Mouse (Mus musculus) kidney, adult 18-20 months (tissue): ENCODE measurements around the gene Sorl1.

Experiments used
- DNase-seq: peaks from one replicate; pipeline ENCODE4 v3.0.0; 2021

The Sorl1 gene

DNA sequence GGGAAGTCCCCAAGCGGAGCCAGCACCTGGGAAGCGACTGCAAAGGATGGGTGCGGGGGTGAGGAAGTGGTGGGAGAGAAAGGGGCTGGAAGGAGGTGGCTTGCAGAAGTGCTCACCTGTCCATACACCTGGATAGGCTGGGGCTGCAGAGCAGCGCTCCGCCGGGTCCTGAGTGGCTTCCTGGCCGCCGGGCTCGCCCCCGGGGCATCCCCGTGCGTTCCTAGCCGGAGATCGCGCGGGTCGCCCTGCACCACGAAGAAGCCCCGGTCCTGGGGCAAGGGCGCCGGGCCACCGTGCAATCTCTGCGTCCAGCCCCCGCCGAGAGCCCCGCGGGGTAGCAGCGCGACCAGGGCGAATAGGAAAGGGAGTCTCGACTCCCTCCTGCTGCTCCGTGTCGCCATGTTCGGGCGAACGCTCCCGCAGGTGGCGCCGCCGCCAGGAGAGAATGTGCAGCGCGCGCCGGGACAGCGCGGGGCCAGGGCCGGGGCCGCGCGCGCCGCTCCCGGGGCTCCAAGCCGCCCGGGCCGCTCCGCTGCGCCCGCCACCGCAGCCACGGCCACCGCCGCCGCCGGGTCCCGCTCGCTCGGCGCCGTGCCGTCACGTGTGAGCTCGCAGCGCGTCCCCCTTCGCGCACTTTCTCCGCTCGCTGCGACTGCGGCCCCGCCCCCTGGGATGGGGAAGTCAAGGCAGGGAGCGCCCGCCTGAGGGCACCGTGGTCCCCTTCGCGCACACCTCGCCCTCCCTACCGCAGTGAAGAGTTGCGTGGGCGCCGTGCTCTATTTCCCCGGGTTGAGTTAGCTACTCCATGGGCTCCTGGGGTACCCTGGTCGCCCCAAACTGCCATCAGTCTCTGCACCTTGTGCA is at the start of gene Sorl1:
Gene Sorl1 (minus strand): TSS at position 585 of the 864 bp plus-strand sequence.
- DNase-seq: peak; percentile 85

DNA sequence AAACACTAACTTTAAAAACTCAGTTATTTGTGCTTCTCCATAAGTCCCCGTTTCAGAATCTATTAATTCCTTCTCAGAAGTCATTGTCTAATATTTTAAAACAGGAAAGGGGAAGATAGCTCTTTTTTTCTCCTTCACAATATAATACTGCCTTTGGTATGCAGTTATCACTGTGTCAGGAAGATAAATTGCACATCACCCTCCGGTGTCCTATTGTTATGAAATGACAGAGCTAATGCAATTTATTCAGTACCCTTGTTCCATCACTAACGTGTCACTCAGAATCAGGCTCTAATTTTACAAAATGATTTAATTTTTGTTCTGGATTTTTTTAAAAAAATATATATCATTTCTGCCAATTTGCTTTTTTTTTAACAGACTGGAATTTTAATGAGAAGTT is 49.7 kb upstream of the Sorl1 start:
- DNase-seq: no peak

DNA sequence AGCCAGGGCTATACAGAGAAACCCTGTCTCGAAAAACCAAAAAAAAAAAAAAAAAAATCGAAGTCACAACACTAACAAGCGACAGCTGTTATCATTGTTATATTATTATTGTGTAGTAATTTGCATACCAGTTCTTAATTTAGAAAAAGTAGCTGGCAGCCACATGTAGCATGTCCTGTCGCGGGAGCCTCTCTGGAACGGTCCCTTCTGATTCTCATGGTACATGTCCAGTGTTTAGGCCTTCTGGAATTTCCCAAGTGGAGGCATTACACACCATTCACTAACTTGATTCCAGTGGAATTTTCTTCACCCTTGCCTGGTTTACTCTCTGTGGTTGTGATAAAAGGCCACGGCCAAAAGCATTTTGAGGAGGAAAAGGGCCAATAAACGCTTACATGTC is 45.4 kb upstream of the Sorl1 start:
- DNase-seq: no peak

DNA sequence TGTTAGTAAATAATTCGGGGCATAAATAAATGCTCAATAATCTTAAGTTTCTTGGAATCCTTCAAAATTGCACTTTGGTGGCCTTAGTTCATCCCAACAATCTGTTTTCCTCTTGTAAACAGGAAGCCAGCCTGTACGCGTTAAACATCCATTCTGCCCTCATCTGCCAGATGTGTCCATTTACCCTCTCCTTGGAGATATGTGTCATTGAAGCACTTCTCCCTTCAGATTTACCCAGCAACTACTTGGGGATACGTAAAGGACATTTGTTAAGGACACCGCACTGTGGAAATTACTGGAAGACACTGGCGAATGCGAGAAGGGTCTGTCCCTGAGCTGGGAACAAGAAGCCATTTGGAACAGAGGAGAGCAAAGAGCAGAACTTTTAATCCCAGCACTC is 44.9 kb upstream of the Sorl1 start:
- DNase-seq: no peak

DNA sequence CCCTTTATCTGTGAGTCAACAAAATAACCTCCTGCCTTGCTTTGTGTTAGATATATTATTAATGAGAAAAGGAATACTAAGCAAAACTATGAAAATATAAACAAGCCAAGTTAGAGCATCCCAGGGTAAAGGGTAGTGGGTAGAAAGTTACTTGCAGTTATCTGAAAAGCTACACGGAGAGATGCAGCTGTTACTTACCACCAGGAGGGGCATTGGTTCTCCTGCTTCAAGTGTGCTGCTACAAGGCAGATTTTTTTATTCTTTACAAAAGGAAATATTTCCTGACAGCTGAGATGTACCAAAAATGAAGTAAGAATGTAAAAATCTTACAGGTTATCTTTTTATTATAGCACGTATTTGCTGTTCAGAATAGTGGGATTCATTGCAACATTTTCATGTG is 40.8 kb upstream of the Sorl1 start:
- no peak for DNase-seq

DNA sequence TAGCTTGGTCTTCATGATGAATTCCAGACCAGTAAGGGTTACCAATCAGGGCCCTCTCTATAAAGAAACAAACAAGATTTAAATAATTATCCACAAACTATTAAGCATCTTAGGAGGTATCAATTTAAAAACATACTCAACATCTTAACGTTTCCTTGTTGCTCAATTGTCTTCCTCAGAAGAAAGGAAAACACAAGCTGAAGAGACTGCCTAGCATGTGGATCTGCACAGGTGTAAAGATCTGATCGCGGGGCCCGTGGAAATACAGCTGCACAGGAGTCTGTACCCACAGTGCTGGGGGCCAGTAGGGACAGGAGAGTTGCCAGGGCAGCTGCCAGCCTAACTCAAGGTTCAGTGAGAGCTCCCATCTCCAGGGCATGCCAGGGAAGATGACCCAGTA is 38.9 kb upstream of the Sorl1 start:
- no peak for DNase-seq

DNA sequence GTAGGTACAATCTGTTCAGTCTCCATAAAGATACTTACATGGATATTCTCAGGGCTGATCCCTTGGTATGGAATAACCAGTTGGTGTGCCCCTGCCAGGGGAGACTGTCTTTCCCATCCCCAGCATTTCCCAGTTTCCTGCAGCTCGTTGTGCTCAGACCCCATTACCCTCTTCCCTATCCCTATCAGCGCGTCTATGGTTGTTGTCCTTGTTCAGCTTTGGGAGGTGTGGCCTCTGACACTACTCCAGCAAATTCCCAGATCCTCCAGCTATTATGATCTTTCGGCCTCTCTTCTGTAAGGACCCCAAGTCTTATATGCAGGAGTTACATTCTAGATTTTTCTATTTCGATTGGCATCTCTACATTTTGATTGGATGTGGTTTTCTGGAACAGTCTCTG is 35.3 kb upstream of the Sorl1 start:
- DNase-seq: no peak

DNA sequence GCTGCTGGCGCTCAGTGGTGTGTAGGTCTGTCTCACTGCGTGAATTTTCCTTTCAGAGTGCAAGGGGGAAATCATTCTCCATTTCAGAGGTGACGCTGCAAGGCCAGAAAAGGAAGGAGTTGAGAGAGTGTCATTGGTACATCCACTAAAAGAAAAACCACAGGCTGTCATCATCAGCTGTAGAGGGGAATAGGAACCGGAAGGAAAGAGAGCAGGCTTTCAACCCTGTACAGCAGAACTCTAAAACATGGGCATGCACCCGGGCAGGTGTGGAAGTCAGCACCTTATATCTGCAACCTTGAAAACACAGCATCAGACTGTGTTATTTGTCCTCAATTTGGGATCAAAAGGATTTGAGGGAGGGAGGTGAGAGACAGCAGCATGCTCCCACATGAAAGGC is 34.6 kb upstream of the Sorl1 start:
- no peak for DNase-seq

DNA sequence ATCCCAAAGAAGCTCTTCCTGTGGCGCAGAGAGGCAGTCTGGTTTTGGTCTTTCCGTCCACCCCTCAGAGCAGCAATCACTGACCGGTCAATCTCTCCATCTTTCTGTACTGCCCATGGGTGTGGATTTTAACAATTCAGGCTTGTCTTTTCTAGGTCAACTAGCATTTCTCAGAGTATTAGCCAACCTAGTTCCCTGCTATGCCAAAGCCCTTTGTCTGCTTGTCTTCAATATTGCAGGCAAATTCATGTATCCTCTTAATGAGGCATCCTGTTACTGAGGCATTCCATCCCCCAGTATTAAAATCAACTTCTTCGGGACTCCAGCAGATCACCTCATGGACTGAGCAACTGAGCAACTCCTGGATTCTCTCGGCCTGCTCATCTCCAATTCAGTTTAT is 33.9 kb upstream of the Sorl1 start:
- no peak for DNase-seq

DNA sequence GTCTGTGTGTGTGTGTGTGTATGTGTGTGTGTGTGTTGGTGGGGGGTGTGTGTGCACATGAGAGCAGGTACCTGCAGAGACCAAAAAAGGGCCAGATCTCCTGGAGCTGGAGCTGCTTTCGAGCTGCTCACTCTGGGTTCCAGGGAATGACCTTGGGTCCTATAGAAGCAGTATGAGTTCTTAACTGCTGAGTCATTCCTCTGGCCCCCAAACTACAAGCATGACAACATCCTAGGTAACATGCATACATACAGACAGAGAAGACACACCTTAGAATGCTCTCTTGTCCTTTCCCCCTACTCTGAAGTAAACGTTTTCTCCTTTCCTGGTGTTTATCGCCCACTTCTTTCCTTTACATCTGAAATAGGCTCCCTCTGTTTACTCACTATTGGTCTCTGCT is 32.5 kb upstream of the Sorl1 start:
- no peak for DNase-seq

DNA sequence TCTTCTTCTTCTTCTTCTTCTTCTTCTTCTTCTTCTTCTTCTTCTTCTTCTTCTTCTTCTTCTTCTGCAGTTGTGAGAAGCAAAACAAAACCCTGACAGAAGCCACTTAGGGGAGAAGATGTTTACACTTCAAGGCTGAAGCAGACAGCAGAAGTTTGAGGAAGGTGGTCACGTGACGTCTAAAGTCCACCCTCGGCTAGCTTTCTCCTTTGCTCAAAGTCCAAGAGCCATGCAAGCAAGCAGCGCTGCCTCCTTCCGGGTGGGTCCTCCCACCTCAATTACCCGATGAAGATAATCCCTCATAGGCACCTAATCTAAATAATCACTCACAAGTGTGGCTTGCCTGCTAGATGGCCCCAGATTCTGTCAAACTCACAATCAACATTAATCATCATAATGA is 30.6 kb upstream of the Sorl1 start:
- DNase-seq: peak; percentile 58

DNA sequence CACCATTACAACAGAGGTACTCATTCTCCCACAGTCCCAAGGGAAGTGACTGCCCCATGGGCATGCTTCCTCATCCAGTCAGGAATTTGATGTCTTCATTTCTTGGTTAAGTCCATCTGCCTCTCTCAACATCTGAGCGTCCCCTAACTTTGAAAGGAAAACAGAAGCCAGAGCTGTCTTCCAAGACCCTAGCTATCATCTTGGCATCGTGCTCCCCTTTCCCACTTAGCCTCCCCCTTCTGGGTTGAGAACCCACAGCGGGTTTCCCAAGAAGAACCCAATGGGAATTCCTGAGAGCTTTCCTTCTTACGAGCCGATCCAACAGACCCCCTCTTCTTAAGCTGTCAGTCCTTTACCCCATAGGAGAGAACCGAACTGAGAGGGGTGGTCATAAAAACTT is 24.7 kb upstream of the Sorl1 start:
- no peak for DNase-seq

DNA sequence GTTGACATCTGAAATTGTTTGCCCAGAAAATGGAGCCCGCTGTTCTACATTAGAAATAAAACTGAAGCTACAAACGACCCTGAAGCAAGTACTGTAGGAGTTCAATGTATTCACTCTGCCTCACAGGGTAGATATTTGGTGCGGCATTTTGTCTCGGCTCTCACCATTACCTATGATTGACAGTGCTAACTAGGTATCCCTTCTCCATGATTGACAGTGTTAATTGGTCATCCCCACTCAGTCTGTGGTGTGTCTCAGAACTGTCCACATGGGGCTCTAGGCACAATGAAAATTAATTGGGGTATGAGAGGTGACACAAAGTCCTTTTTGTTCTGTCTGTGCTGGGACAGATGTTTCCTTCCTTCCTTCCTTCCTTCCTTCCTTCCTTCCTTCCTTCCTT is 23.9 kb upstream of the Sorl1 start:
- DNase-seq: no peak

DNA sequence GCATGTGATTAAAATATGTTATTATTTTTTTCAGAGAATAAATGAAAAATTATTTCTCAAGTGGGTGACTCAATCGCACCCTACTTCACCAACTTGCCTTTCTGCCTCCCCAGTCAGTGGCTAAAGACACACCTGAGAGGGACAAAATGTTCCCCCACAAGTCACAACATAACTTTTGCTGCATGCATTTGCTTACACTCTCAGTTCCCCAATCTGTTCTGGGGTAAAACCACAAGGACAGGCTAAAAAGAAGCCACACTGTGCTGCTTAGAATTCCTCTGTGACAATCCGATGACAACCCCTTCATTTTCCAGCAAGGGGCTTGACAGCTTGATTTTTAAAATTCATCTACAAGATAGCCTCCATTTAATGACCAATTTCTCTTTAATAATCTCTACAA is 22.4 kb upstream of the Sorl1 start:
- DNase-seq: no peak

DNA sequence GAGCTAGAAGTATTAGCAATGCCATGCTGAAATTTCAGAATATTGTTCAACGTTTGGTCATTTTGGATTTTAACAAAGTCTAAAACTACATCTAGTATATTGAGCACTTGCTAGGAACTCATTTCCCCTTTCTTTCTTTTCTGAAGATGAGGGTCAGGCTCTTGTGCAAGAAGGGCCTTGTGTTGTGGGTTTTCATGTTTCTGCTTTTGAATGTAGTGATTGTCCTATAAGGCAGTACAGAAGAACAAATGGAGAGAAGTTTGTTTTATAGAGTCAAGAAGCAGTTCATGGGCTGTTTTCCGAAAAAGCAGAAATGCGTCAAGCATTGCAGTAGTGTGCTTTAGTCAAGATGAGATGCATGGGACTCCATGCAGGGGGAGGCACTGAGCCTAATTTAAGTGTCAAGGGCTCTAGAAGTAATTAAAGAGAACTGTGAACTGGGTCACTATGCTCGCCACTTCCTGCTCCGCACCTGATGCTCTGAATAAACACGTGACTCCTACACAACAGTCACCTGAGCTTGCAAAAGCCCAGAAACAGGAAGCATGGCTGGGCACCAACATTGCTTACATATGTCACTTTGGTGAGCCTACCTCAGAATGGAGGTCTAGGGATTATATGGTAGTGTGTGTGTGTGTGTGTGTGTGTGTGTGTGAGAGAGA is 17.6 kb upstream of the Sorl1 start:
- no peak for DNase-seq

DNA sequence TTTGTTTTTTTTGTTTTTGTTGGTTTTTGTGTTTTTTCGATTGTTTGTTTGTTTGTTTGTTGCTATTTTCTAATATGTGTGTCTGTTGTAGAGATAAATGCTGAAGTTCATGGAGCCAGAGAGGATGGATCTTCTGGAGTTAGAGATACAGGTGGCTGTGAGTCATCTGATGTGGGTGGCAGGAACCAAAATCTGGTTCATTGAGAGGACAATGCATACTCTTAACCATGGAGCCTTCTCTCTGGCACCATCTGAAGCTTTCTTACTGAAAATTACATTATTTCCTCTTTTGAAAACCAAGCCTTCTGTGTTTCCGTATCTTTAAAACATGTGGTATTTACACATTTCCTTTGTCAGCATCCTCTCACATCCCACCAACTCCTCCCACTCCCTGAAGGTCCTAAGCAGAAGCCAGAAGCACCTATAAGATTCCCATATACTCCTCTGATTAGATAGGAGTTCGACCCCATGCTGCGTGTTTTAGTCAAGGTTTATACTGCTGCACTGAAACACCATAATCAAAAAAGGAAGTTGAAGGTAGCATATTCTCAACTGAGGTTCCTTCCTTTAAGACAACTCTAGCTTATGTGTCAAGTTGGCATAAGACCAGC is 14.3 kb upstream of the Sorl1 start:
- no peak for DNase-seq

DNA sequence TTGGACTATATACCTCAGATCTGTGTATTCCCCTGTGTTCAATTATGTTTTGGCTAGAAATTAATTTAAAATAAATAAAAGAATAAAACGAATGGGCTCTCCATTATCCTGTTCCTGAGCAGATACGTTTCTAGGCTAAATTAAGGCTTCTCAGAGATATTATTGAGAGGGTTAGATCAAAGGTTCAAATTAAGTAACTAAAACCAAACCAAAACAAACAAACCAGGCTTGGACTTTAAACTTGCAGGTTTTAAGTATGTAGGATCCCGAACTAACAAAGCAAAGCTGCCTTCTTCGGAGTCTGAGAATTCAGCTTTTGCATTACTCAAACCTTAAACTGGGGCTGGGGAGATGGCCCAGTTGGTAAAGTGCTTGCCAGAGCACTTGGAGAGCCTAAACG is 13.5 kb upstream of the Sorl1 start:
- no peak for DNase-seq

DNA sequence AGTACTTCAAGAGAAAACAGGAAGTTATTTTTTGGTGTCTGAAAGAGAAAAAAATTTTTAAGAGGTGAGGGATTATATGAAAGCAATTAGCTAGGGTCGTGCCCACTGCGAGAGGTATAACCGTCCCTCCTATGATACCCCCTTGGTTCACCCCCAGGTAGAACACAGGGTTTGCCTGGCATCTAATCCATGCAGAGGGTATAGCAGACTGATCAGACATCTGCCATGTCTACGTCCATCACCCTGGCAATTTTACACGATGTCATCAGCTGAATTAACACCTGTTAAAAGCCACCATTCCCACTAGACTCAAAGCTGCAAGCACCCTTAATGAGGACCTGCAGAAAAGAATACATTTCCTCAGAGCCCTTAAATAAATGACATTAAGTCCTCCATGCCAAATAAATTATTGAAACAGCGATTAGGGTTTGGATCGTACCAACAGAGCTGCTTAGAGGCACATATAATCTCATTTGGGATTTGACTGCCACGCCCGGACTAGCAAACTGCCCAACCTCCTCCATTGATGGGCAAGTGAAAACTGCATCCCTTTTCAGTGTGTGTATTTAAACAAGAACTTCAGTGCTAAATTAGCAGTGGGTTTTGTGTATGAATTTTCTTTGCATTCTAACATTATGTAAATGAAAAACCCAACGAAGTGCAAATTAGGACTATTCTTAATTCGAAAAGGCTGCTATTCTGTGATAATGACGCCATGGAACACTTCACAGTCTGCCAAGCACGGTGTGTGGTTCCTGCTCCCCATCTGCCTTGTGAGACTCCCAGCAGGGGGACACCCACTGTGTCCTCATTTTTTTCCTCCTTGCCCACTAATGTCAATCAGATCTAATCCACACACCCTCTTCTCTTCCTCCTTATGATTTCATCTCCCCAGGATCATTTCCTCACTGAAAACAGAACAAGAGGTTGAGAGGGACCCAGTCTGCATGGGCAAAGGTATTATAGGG is 7.0 kb upstream of the Sorl1 start:
- DNase-seq: no peak

DNA sequence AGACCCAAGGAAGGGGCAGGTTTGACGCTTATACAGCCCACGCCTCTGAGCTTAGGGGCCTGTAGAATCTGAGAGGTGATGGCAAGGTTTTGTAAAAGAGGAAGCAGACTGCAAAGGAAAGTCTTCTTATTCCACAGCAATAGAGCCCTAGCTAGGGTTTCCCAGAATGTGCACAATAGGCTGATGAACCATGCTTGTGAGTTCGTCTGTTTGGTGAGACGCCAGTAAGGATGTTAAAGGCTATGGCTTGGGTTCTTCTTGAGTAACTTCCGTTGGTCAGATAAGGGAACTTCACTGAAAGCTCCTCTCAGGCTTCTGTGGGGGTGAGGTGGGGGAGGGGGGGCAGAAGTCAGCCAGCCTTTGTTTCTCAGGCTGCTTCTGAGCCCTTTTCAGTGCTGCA is 3.9 kb upstream of the Sorl1 start:
- no peak for DNase-seq

DNA sequence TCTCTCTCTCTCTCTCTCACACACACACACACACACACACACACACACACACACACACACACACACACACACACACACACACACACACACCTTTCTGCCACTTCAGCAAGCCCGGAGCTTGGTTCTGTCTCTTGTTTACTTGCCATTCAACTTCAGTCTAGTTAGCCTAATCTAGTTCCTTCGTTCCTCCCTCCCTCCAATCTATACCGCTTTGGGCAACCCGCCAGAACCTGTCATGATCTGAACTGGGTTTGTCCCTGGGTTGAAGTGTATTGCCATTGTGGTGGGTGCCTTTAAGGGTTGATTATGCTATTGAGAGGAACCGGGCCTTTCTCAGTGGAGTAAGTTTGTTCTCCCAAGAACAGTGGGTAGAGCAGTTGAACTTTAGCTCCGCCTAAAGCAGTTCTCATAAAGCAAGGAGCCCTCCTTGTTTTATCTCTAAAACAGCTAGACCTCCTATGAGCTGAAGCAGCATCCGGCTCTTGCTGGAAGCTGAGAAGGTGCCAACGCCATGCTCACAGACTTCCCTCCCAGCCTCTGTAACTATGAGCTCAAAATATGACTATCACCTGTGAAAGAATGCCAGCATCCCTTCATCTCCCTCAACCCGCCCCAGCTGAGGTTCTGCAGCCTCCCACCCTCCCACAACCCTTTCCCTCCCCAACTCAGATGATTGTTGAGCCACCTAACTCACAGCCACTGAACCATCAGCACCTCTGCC is 1.3 kb upstream of the Sorl1 start:
- no peak for DNase-seq

DNA sequence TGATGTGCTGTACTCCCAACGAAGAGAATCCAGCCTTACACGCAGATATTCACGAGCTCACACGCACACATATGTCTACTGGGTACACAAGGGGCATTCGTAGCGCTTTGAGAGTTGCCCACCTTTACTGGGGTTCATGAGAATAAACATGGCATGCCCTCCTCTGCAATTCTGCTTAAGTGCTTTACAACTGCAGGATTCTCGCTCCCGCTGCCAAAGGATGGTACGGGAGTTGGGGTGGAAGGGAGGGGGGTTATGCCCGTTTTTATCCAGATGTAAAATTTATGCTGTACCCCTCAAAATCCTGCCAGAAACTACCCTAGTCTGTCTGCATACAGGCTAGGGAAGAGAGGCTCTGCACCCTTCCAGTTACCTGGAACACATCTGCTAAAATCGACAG is 893 bp downstream of the Sorl1 start:
- no peak for DNase-seq

DNA sequence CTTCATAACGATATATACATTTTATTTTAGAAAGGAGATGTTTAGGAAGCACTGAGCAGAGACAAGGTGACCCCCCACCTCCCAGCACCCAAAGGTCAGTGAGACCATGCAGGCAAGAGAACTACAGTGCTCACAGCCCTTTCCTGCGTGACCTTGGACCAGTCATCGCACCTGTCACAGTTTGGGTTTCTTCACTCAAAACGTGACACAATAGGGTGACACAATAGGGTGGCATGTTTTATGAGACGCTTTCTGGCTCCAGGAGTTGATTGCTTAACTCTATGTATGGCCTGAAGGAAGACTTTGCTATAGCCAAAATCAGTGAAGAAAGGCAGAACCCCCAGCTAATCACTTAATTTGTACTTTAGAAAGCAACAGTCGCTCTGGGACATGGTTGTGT is 1.7 kb downstream of the Sorl1 start:
- no peak for DNase-seq
